ENCODE assay signal across 1 mouse cellular context in the genomic region with DNA sequence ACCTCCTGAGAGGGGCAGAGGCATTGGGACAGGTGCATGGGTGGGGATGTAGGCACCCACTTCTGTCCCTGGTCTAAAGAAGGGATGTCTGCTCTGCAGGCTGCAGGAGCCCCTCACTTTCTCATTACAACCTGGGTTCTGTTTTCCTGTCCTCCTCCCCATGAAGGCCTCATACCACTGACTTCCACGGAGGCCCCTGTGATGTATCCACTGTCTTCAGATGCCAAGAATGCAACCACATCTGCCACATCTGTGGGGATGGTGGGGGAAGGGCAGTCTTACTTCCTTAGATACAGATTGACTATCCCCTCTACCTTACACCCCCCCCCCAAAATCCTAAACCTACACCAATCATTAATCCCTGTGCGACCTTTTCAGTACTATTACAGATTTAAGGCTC.
TF ChIP-seq lines count a peak whose summit lies in the region.

No protein-coding gene starts in this region.

TF ChIP-seq in CH12.LX, 34 proteins besides CTCF, POLR2A, EP300 and RAD21:
- no peak for TF ChIP-seq MYC (IDR thresholded peaks at IDR 0.05; ENCODE audit: low read depth, low read length)
- no peak for TF ChIP-seq ZNF384 (IDR thresholded peaks at IDR 0.05; ENCODE audit: low read depth, low read length)
- TF ChIP-seq JUND (conservative IDR thresholded peaks at IDR 0.05; ENCODE audit: low read depth, low read length): no peak
- TF ChIP-seq CHD1 (IDR thresholded peaks at IDR 0.05; ENCODE audit: low read depth, low read length): no peak
- TF ChIP-seq HCFC1 (IDR thresholded peaks at IDR 0.05; ENCODE audit: low read depth, low read length): no peak
- TF ChIP-seq MXI1 (IDR thresholded peaks at IDR 0.05; ENCODE audit: low read depth, low read length): no peak
